Mouse (Mus musculus): ENCODE results near the gene Adgrv1. TPM values are rescaled to one million over a fixed set of nuclear protein-coding genes. Genes with fewer than 3 reads are reported as not detected.
"Not testable (repeated sequence)": the region's sequence is repeated elsewhere in the genome, so short reads cannot be mapped to it uniquely, and the experiment has no call there.

Adgrv1 gene
- polyA plus RNA-seq, 1 experiment from 2014 or later = 4.6 TPM

DNA sequence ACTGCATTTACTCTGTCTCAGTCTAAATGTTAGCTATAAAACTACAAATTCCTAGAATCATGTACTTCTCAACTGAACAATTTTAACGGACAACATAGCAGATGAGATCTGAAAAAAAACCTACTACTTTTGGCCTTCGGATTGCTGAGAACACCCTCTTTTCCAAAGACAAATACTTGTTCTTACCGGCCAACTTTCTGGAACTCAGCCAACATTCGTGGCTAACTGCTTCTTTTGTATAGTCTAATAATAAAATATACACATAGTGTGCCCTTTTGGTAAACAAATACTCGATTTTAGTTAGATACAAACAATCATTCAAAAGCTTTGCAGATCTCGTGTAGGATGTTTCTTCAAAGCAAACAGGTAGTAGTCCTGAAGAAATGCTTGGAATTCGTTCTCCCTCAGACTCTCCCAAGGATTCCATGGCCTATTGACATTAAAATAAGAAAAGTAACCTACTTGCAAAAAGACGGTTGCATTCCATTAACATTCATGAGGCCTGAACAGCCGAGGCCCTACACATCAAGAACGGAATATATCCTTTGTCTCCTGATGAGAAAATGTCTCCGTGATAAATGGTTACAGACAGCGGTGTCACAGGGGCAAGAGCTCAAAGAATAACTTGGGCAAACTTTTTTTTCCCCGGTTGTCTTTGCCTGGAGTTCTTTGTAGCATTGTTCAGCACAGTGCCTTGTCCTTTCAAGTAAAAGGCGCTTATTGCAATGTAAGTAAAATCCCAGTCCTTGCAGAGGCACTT is 23.3 kb upstream of the Adgrv1 start:
- Histone ChIP-seq H3K4me3 (ENCODE audit: low read length) (no peak overlapping the region), H3K9me3 (ENCODE audit: control insufficient read depth, low read length) (no peaks in the 10 kb centered on the region), H3K27me3 (ENCODE audit: control insufficient read depth, insufficient read depth, low read length) (no peaks in the 10 kb centered on the region), H3K4me2 (replicated peaks; ENCODE audit: low read depth, low read length) (peak overlapping the region; percentile 62; the same call in 1 of the 2 replicates), H3K4me1 (ENCODE audit: control insufficient read depth, insufficient read depth, low read length) (peaks cover 10% of the 10 kb centered on the region), H3K27ac (ENCODE audit: low read depth, low read length) (no peak overlapping the region), H3K36me3 (ENCODE audit: control insufficient read depth, insufficient read depth, low read length) (no peaks in the 10 kb centered on the region), H3K9ac (ENCODE audit: low read depth, low read length) (no peak overlapping the region)
- 34% methylated on average over 14 of the region's 14 CpGs for WGBS
- ATAC-seq (ENCODE audit: low FRiP score, low TSS enrichment) = no peak

DNA sequence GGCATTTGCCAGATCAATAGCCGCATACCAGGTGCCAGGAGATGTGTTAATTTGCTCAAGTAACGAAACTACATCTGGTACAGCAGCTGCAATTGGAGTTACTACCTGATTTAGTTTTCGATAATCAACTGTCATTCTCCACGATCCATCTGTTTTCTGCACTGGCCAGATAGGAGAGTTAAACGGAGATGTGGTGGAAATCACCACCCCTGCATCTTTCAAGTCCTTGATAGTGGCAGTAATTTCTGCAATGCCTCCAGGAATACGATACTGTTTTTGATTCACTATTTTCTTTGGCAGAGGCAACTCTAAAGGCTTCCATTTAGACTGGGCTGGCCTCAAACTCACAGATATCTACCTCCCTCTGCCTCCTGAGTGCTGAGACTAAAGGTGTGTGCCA is 17.4 kb upstream of the Adgrv1 start:
- not testable (repeated sequence) for H3K9ac ChIP-seq (ENCODE audit: low read depth, low read length); H3K27ac ChIP-seq (ENCODE audit: low read depth, low read length); H3K9me3 ChIP-seq (ENCODE audit: control insufficient read depth, low read length); H3K36me3 ChIP-seq (ENCODE audit: control insufficient read depth, insufficient read depth, low read length); H3K27me3 ChIP-seq (ENCODE audit: control insufficient read depth, insufficient read depth, low read length); H3K4me2 ChIP-seq (replicated peaks; ENCODE audit: low read depth, low read length); H3K4me3 ChIP-seq (ENCODE audit: low read length); ATAC-seq (ENCODE audit: low FRiP score, low TSS enrichment); H3K4me1 ChIP-seq (ENCODE audit: control insufficient read depth, insufficient read depth, low read length)
- 82% methylated on average over 5 of the region's 6 CpGs for WGBS

DNA sequence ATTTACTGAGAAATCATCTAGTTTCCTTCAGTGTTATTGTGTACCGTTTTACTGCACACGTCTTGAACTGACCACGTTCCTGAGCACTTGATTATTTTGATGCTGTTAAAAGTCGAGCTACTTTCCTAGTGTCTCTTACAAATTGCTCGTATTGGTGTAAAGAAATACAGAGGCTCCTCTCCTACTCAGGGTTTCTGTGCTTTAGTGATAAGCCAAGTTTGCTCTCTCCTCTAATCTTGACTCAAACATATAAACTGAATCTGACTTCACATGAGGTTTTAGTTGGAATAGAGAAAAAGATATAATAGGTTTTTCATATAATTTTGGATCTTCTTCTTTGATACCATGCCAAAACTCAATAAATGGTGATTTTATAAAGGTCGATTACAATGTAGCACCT is 13.4 kb upstream of the Adgrv1 start:
- Histone ChIP-seq H3K4me3 (ENCODE audit: low read length) (no peak overlapping the region), H3K27ac (ENCODE audit: low read depth, low read length) (no peak overlapping the region), H3K9me3 (ENCODE audit: control insufficient read depth, low read length) (no peaks in the 10 kb centered on the region), H3K36me3 (ENCODE audit: control insufficient read depth, insufficient read depth, low read length) (no peaks in the 10 kb centered on the region), H3K4me2 (replicated peaks; ENCODE audit: low read depth, low read length) (no peak overlapping the region), H3K27me3 (ENCODE audit: control insufficient read depth, insufficient read depth, low read length) (no peaks in the 10 kb centered on the region), H3K9ac (ENCODE audit: low read depth, low read length) (no peak overlapping the region), H3K4me1 (ENCODE audit: control insufficient read depth, insufficient read depth, low read length) (no peaks in the 10 kb centered on the region)
- no peak for ATAC-seq (ENCODE audit: low FRiP score, low TSS enrichment)
- 81% methylated on average over 6 of the region's 6 CpGs for WGBS

DNA sequence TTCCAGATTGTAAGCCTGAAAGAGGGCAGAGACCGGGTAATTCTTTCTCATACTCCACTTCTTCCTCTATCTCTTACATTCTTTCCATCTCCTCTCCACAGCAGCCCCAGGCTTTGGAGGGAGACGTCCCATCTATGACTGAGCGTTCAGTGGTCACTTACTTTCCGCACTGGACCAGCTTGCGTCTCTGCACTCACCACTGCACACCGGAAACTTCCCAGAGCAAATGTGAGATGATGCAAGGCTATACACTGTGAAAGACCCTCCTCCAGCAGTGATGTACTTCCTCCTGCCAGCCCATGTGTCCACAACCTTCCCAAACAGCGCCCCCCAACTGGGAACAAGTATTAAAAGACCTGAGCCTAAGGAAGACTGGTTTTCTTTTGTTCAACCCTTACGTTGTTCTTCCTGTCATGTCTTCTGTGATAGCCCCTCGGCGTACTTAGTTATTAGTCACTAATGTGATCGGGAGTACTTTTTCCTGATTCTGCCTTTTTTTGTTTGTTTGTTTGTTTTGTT is 11.2 kb upstream of the Adgrv1 start:
- no peaks in the 10 kb centered on the region for H3K36me3 ChIP-seq (ENCODE audit: control insufficient read depth, insufficient read depth, low read length)
- H3K4me2 ChIP-seq (replicated peaks; ENCODE audit: low read depth, low read length) = no peak overlapping the region
- 91% methylated on average over 11 of the region's 11 CpGs for WGBS
- H3K9ac ChIP-seq (ENCODE audit: low read depth, low read length) = no peak overlapping the region
- no peak overlapping the region for H3K27ac ChIP-seq (ENCODE audit: low read depth, low read length)
- H3K9me3 ChIP-seq (ENCODE audit: control insufficient read depth, low read length) = no peaks in the 10 kb centered on the region
- H3K4me3 ChIP-seq (ENCODE audit: low read length) = no peak overlapping the region
- ATAC-seq (ENCODE audit: low FRiP score, low TSS enrichment) = no peak
- H3K27me3 ChIP-seq (ENCODE audit: control insufficient read depth, insufficient read depth, low read length) = no peaks in the 10 kb centered on the region
- H3K4me1 ChIP-seq (ENCODE audit: control insufficient read depth, insufficient read depth, low read length) = no peaks in the 10 kb centered on the region

DNA sequence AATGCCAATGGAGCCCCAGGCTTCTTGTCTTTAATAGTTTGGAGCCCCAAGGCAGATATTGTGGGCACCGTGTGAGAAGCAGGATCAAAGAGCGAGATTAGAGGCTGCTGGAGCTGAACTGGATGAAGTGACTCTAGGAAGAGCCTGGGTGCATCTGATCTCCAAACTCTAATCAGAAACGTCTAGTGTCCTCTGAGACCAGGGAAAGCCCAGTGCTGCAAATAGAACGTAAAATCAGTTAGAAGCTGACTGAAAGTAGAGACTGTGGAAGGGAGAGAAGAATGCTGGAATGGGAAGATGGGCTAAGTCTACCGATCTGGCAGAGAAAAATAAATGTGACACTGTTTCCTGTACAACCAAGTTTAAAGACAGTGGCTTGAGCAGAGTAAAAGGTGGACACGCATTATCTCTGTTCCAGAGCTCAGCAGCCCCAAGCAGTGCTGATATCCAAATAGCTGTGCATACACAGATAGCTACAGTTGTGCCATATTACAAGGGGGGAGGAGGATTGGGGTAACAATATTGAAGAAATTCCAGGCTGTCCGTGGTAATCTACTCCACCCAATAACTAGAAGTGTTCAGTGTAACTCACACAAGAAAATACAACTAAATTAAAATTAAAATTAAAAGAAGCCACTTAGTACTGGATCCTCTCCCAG is 9.7 kb upstream of the Adgrv1 start:
- Histone ChIP-seq H3K27ac (ENCODE audit: low read depth, low read length) (no peak overlapping the region), H3K9ac (ENCODE audit: low read depth, low read length) (no peak overlapping the region), H3K9me3 (ENCODE audit: control insufficient read depth, low read length) (no peaks in the 10 kb centered on the region), H3K36me3 (ENCODE audit: control insufficient read depth, insufficient read depth, low read length) (no peaks in the 10 kb centered on the region), H3K4me3 (ENCODE audit: low read length) (no peak overlapping the region), H3K27me3 (ENCODE audit: control insufficient read depth, insufficient read depth, low read length) (no peaks in the 10 kb centered on the region), H3K4me2 (replicated peaks; ENCODE audit: low read depth, low read length) (no peak overlapping the region), H3K4me1 (ENCODE audit: control insufficient read depth, insufficient read depth, low read length) (no peaks in the 10 kb centered on the region)
- ATAC-seq (ENCODE audit: low FRiP score, low TSS enrichment) = no peak
- WGBS = 69% methylated on average over 7 of the region's 7 CpGs

DNA sequence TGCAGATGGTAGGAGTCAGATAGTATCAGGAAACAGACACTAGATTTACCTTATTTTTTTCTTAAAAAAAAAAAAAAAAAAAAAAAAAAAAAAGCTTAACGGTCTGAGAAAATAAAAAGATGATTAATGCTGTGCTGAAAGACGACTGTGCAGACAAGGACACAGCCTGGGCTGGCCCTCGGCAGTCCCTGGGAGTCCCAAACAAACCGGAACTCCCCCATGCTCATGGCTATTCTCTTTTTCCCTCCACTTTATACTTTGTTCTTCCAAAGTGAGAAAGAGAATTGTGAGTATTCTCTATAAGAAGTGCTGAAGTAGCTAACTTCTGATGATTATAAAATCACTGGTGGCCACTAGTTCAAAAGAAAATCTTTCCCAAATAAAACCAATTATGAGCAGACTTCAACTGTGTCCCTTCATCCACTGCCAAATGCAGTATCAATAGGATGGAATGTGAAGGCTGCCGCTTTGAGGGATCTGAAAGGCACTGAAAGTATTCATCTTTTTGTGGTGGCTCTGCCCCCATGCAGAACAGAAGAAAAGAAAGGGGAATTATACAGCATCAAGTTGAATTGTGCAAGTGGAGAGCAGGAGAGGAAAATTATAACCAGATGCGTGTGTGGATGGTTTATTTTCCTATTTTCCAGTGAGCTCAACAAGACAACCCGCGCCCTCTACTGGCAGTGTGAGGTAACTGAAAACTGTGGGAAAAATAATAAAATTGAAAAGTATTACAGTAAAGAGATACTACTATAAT is 8.5 kb upstream of the Adgrv1 start:
- H3K27ac ChIP-seq (ENCODE audit: low read depth, low read length) = no peak overlapping the region

DNA sequence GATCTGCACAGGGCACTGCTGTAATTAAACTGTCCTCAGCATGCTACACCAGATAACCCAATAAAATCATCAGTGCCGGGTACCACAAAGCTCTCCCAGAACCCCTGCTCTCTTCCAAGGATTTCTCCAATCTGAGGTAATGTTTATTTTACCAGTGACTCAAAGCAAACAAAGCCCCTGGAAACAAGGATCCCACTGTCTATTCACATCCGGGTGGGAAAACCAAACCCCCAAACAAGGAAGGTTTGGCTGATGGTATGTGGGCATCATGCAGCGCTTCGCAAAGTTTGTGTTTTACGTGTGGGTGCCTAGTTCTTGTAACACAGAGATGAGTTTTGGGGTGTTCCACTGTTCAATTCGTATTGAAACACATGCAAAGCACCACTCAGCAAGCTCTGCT is 7.9 kb upstream of the Adgrv1 start:
- H3K9me3 ChIP-seq (ENCODE audit: control insufficient read depth, low read length) = no peaks in the 10 kb centered on the region
- WGBS = 39% methylated on average over 6 of the region's 6 CpGs
- no peak overlapping the region for H3K27ac ChIP-seq (ENCODE audit: low read depth, low read length)
- H3K36me3 ChIP-seq (ENCODE audit: control insufficient read depth, insufficient read depth, low read length) = no peaks in the 10 kb centered on the region
- peak; percentile 38; the same call in 1 of the 2 replicates for ATAC-seq (ENCODE audit: low FRiP score, low TSS enrichment)
- no peak overlapping the region for H3K4me2 ChIP-seq (replicated peaks; ENCODE audit: low read depth, low read length)
- no peaks in the 10 kb centered on the region for H3K27me3 ChIP-seq (ENCODE audit: control insufficient read depth, insufficient read depth, low read length)
- H3K4me3 ChIP-seq (ENCODE audit: low read length) = no peak overlapping the region
- H3K9ac ChIP-seq (ENCODE audit: low read depth, low read length) = no peak overlapping the region
- no peaks in the 10 kb centered on the region for H3K4me1 ChIP-seq (ENCODE audit: control insufficient read depth, insufficient read depth, low read length)

More for the DNA sequence above, 8.5 kb upstream of the Adgrv1 start:
- Histone ChIP-seq H3K4me1 (ENCODE audit: control insufficient read depth, insufficient read depth, low read length) (no peaks in the 10 kb centered on the region), H3K36me3 (ENCODE audit: control insufficient read depth, insufficient read depth, low read length) (no peaks in the 10 kb centered on the region), H3K27me3 (ENCODE audit: control insufficient read depth, insufficient read depth, low read length) (no peaks in the 10 kb centered on the region), H3K9ac (ENCODE audit: low read depth, low read length) (no peak overlapping the region), H3K4me3 (ENCODE audit: low read length) (no peak overlapping the region), H3K4me2 (replicated peaks; ENCODE audit: low read depth, low read length) (0 out of 2 replicates have a peak overlapping the region, but pooled peaks have one; percentile 4), H3K9me3 (ENCODE audit: control insufficient read depth, low read length) (no peaks in the 10 kb centered on the region)
- ATAC-seq (ENCODE audit: low FRiP score, low TSS enrichment) = no peak; the same call in 1 of the 2 replicates
- 19% methylated on average over 8 of the region's 8 CpGs for WGBS

DNA sequence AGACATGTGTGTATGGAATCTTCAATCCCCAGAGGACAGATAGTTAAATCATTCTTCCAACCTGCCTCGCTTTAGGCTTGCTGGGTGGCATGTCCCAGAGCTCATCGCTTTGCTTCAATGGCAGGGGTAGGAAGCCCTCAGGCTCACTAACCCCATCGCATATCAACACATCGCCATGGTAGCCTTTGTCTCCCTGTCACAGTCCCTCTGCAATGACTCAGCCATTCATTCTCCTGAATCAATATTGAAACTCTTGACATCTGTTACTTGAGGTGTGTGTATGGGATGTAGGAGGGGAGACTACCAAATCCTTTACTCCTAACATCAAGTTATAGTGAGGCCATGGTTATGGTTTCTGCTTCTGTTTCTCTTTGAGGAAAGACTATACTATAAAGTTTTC is 6.7 kb upstream of the Adgrv1 start:
- Histone ChIP-seq H3K4me3 (ENCODE audit: low read length) (no peak overlapping the region), H3K27ac (ENCODE audit: low read depth, low read length) (no peak overlapping the region), H3K9me3 (ENCODE audit: control insufficient read depth, low read length) (no peaks in the 10 kb centered on the region), H3K36me3 (ENCODE audit: control insufficient read depth, insufficient read depth, low read length) (no peaks in the 10 kb centered on the region), H3K4me2 (replicated peaks; ENCODE audit: low read depth, low read length) (no peak overlapping the region), H3K9ac (ENCODE audit: low read depth, low read length) (no peak overlapping the region), H3K4me1 (ENCODE audit: control insufficient read depth, insufficient read depth, low read length) (no peaks in the 10 kb centered on the region), H3K27me3 (ENCODE audit: control insufficient read depth, insufficient read depth, low read length) (no peaks in the 10 kb centered on the region)
- ATAC-seq (ENCODE audit: low FRiP score, low TSS enrichment) = no peak
- 40% methylated on average over 4 of the region's 4 CpGs for WGBS
